Mouse (Mus musculus): Measurements from ENCODE around the gene Armc10.
"Not testable (repeated sequence)": the region's sequence is repeated elsewhere in the genome, so short reads cannot be mapped to it uniquely, and the experiment has no call there.

The Armc10 gene

DNA sequence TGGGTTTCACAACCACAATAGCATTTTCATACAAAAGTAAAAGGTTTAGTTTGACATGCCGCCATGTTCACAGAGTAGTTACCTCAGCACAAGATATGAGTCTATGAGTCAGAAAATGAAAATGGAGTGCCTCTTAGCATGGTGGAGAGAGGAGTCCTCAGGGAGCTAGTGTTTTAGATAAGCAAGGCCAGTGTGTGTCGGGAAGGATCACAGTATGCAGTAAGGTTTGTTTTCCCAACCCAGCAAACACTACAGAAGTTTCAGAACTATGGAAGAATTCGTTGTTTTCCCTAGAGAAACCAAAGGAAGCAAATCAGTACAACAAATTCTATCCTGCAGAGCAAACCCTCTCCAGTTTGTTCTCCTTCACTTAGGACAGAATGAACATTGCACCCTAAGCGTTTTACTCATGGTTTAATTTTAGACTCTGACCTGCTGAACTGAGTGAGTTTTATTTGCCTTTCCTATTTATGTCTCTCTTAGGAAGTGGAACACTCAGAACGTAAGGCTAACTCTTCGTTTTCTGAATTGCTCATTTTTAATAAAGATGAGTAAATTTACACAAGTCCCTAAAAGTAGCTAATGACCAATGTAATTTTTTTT lies 57.4 kb downstream of the Armc10 start:
- no peak for DNase-seq (ENCODE audit: extremely low spot score, low spot score)

- DNase-seq (ENCODE audit: extremely low spot score, low spot score) = no peak
Observed at GRCm38 (mm10) chr5:21703708-21704107, 58.1 kb downstream of the Armc10 start.

- DNase-seq (ENCODE audit: extremely low spot score, low spot score) = no peak
Observed at GRCm38 (mm10) chr5:21706546-21706945, 60.9 kb downstream of the Armc10 start.

DNA sequence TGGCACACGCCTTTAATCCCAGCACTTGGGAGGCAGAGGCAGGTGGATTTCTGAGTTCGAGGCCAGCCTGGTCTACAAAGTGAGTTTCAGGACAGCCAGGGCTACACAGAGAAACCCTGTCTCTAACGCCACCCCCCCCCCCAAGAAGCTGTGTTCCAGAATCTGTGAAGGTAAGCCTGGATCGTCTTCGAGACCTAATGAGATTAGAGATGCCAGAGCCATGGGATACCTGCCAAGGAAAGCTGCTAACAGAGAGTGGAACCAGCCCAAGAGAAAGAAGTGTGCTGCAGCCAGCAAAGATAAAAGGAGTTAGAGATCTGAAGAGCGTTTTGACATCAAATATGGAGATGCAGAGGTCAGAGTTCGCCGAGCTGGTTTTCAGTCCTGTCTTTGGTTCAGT lies 62.4 kb downstream of the Armc10 start:
- DNase-seq (ENCODE audit: extremely low spot score, low spot score) = not testable (repeated sequence)

Data from neural tube, embryonic 10.5 days (tissue).